Mouse (Mus musculus) cerebellum, adult 2 months (tissue): Measurements from ENCODE around the gene Prr36.

Experiments used
- CTCF ChIP-seq: fragments of 200-500 bp; IDR thresholded peaks from 2 replicates; pipeline ENCODE4 v1.5.1; 2011; ENCODE audit warnings: low read depth, mild to moderate bottlenecking, control low read depth, low read length, moderate library complexity, borderline replicate concordance; ENCODE audit not compliant: insufficient read depth
- POLR2A ChIP-seq: fragments of 200-500 bp; IDR thresholded peaks from 2 replicates; pipeline ENCODE4 v1.6.1; 2011; ENCODE audit warnings: low read length, control low read depth, borderline replicate concordance; ENCODE audit not compliant: insufficient read depth

GRCm38 (mm10) chr8:4256911-4257310, 39.7 kb upstream of the Prr36 start:
- TF ChIP-seq CTCF (no peak), POLR2A (no peak)
